Mouse (Mus musculus): ENCODE results near the gene Gal3st3.

The Gal3st3 gene

GRCm38 (mm10) chr19:5297903-5298800 lies at the start of gene Gal3st3:
Gal3st3 (plus strand) TSS chr19:5298331.
- peak; percentile 43 for DNase-seq (ENCODE audit: low read depth, low spot score)

DNA sequence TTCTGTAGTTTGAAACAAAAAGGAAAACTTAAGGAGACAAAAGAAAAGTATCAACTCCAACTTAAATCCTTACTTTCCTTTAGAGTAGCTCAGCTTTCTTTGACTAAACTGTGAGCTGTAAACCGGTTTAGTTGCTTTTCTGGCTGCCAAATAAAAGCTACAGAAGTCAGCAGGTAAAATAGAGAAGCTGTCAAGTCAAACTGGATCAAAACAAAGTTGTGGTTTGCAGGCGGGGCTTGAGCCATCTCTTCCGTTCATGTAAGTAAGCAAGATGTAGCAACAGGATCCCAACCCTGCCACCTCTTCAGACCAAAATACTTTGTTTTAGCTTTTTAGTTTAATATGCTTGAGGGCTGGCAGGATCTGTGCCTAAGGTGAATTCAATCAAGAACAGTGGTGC lies 41.0 kb upstream of the Gal3st3 start:
- DNase-seq (ENCODE audit: low read depth, low spot score), result no peak

DNA sequence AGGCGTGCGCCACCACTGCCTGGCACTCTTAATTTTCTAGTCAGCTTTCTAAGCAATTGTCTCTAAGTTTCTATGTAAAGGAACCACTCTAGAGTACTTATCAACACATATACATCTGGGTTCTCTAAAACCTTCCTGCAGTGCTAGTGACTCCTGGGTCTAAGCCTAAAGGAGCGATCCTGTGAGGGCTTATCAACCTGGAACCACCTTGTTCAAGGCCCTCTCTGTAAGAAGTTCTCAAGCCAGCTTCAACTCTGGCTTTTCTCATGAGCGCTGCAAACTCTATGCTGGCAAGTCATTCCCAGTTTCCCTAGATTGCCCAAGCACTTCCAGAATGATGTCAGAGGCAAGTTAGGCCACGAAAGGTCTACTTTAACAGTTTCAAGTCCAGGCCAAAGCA lies 31.1 kb upstream of the Gal3st3 start:
- DNase-seq (ENCODE audit: low read depth, low spot score), result no peak

GRCm38 (mm10) chr19:5268017-5268416 lies 30.1 kb upstream of the Gal3st3 start:
- no peak for DNase-seq (ENCODE audit: low read depth, low spot score)

- DNase-seq (ENCODE audit: low read depth, low spot score), result peak; percentile 13
These were observed 29.3 kb upstream of the Gal3st3 start for GRCm38 (mm10) chr19:5268875-5269274.

DNA sequence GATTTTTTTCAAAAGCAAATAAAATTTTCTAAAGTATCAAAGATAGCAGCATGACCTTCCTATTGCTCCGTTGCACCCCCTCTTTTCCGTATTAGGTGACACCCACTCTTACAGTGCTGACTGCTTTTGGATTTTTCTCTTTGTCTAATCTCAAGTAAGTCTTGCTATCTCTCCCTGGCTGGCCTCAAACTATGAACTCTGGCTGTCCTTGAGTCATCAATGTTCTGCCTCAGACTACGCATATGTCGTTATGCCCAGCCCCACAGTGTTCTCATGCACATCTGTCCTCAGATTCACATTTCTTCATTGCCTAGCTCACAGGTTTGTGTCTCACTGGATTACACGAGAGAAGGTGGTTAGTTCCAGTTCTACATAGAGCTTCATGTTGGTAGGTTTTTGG lies 28.7 kb upstream of the Gal3st3 start:
- no peak for DNase-seq (ENCODE audit: low read depth, low spot score)

- DNase-seq (ENCODE audit: low read depth, low spot score), result no peak
These were observed 26.7 kb upstream of the Gal3st3 start for GRCm38 (mm10) chr19:5271430-5271829.

- peak; percentile 61 for DNase-seq (ENCODE audit: low read depth, low spot score)
These were observed 25.8 kb upstream of the Gal3st3 start for GRCm38 (mm10) chr19:5272326-5272795.

GRCm38 (mm10) chr19:5272801-5273733 lies 25.1 kb upstream of the Gal3st3 start, which contains the start of gene Pacs1:
Pacs1 (minus strand) TSS chr19:5273119.
- peak; percentile 76 for DNase-seq (ENCODE audit: low read depth, low spot score)

DNA sequence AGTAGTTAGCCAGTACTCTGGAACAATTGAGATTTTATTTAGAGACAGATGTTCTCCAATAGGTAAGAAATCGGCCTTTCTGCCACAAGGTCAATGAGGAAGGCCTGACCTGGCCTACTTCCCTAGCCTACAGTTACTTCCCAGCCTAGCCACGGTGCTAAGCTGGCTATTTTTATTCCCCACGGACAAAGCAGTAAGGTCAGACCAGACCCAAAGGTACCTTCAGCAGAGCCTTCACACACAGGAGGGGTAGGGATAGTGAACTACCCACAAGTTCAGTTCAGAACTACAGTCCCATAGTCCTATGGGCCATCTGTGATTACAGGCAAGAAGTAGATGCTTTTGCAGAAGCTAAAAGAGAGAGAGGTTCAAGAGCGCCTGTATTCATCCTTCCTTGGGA lies 24.2 kb upstream of the Gal3st3 start:
- DNase-seq (ENCODE audit: low read depth, low spot score), result no peak

- DNase-seq (ENCODE audit: low read depth, low spot score), result no peak
These were observed 23.5 kb upstream of the Gal3st3 start for GRCm38 (mm10) chr19:5274641-5275040.

DNA sequence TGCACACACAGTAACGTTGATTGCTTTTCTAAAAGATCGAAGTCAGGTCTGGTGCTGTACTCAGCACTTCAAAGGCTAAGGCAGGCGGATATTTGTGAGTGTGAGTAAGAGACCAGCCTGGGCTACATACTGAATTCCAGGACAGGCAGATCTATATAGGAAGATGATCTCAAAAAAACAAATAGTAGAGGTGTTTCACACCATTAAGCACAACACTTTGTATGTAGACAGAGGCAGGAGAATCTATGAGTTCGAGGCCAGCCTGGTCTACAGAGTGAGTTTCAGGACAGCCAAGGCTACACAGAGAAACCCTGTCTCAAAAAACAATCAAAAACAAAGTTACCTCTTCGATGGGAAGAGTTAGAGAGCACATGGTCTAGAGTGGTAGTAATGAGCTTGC lies 22.4 kb upstream of the Gal3st3 start:
- DNase-seq (ENCODE audit: low read depth, low spot score), result no peak

GRCm38 (mm10) chr19:5276531-5276930 lies 21.6 kb upstream of the Gal3st3 start:
- DNase-seq (ENCODE audit: low read depth, low spot score), result peak; percentile 37

DNA sequence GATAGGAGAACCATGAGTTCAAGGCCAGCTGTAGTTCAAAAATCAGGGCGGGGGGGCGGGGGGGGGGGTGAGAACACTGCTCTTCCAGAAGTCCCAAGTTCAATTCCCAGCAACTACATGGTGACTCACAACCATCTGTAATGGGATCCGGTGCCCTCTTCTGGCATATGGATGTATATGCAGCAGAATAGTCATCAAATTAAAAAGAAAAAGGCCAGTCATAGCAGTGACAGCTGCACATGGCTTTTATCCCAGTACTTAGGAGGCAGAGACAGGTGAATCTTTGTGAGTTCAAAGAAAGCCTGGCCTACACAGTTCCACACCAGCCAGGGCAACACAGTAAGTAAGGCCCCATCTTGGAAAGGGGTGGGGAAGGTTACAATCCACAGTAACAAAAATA lies 21.0 kb upstream of the Gal3st3 start:
- DNase-seq (ENCODE audit: low read depth, low spot score), result peak; percentile 46

- DNase-seq (ENCODE audit: low read depth, low spot score), result no peak
These were observed 19.8 kb upstream of the Gal3st3 start for GRCm38 (mm10) chr19:5278381-5278780.

GRCm38 (mm10) chr19:5294972-5295735 lies 3.0 kb upstream of the Gal3st3 start, which contains the start of gene Sf3b2:
Sf3b2 (minus strand) TSS chr19:5295455.
- DNase-seq (ENCODE audit: low read depth, low spot score), result peak; percentile 100

DNA sequence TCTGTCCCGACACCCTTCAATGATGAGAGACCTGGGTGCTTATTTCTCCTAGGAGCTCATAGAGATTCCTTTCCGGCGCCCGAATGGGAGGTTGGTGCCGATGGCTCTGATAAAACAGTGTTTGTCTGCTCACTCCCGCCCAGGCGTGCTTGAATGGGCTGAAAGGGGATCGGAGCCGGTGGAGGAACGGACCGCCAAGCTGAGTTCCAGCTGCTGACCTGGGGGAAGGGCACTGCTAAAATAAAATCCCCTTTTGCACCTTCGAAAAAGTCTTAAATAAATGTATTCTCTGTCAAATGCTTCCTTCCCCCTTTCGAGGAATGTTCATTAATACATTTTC lies 2.4 kb upstream of the Gal3st3 start:
- DNase-seq (ENCODE audit: low read depth, low spot score), result no peak

GRCm38 (mm10) chr19:5296630-5297029 lies 1.5 kb upstream of the Gal3st3 start:
- no peak for DNase-seq (ENCODE audit: low read depth, low spot score)

DNA sequence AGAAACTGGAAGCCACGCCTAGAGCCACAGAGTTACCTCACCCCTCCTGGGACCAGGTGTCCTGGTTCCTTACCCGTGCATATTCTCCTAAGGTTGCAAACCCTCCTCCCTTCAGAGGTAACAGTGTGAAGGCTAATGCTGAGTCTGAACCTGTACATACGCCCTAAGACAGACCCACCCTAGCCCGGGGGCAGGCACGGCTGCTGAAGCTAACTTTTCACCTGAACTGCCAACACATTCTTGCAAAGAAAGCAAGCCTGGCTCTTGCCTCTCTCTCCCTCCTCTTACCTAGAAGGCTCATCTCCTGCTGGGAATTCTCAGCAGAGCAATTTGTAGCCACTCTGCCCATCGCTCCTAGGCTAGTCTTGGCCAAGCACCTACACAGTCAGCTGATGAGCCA lies 2.5 kb downstream of the Gal3st3 start:
- DNase-seq (ENCODE audit: low read depth, low spot score), result no peak

DNA sequence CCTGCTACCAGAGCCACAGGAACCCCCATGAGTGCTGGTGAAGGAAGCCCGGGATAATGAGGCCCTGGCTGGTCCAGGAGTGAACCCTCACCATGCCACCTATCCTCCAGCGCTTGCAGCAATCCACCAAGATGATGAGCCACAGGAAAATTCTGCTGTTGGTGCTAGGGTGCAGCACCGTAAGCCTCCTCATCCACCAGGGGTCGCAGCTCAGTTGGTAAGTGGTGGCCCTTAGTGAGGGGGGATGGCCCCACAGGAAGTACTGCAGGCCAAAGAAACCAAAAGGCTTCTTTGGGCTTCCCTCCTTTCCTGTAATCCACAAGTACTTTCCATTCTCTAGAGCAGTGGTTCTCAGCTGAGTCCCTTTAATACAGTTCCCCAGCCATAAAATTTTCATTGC lies 4.3 kb downstream of the Gal3st3 start:
- peak; percentile 89 for DNase-seq (ENCODE audit: low read depth, low spot score)

DNA sequence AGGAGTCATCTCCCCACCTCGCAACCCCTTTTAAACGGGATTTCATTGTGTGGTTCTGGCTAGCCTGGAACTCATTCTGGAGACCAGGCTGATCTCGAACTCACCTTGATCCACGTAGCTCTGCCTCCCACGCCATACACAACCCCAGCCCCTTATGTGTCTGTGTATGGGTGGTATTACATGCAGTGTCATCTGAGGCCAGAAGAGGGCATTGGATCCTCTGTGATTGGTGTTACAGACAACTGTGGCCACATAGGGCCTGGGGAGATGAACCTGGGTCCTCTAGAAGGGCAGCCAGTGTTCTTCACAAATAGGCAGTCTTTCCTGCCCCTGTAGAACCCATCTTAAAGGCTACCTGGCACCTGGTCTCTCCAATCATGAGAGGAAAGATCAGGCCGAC lies 8.1 kb downstream of the Gal3st3 start:
- DNase-seq (ENCODE audit: low read depth, low spot score), result peak; percentile 87

All from R1 (cell line).